ENCODE assay signal across 23 mouse cellular contexts in the genomic region with DNA sequence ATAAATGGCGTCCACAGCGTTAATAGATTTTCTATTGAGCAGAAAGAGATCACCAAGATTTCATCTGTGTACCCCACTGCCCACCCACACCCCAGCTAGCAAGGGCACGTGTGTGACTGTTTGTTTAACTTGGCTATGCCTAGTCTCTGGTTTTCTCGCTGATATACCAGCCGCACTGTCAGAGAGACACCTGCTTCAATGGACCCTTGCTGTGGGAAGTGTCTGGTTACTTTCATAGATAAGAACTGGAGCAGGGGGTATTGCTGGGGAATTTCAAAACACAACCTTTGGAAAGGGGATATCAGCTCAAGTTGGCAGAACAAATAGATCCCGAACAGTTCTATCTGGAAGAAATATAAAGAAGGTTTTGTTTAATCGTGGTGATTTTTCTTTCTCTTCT.
DNase-seq lines count a peak whose midpoint lies in the region; ATAC-seq lines count a peak whose summit lies in the region.
"Had no signal": no experiment of that assay in that cellular context is flagged by ENCODE, and none has a peak within 500 bp of the region (broad histone marks: within the 10 kb centered on the region; RNA-seq: fewer than 3 reads in every experiment).

No protein-coding gene starts in this region.

- H3K9ac ChIP-seq in heart, embryonic 11.5 days (ENCODE audit: low read depth, low read length), result no peak overlapping the region
- no peak overlapping the region for H3K9ac ChIP-seq in heart, embryonic 13.5 days
- no peak overlapping the region for H3K9ac ChIP-seq in heart, embryonic 15.5 days
- H3K9ac ChIP-seq: embryonic facial prominence, embryonic 12.5 days; forebrain, embryonic 13.5 days; forebrain, embryonic 15.5 days had no signal

- no peak overlapping the region for H3K4me2 ChIP-seq in heart, embryonic 11.5 days
- H3K4me2 ChIP-seq in heart, embryonic 13.5 days, result peak overlapping the region; percentile 33
- H3K4me2 ChIP-seq in heart, embryonic 15.5 days, result no peak overlapping the region
- H3K4me2 ChIP-seq: embryonic facial prominence, embryonic 12.5 days; forebrain, embryonic 13.5 days; forebrain, embryonic 15.5 days had no signal

- H3K36me3 ChIP-seq in heart, embryonic 11.5 days (ENCODE audit: control insufficient read depth, insufficient read depth, low read length), result no peaks in the 10 kb centered on the region
- no peaks in the 10 kb centered on the region for H3K36me3 ChIP-seq in heart, embryonic 13.5 days
- no peaks in the 10 kb centered on the region for H3K36me3 ChIP-seq in heart, embryonic 10.5 days
- H3K36me3 ChIP-seq in heart, embryonic 15.5 days, result no peaks in the 10 kb centered on the region
- H3K36me3 ChIP-seq: embryonic facial prominence, embryonic 10.5 days; embryonic facial prominence, embryonic 12.5 days; forebrain, embryonic 15.5 days; G1E had no signal

- no peaks in the 10 kb centered on the region for H3K27me3 ChIP-seq in heart, embryonic 11.5 days (ENCODE audit: control insufficient read depth, insufficient read depth, low read length)
- no peaks in the 10 kb centered on the region for H3K27me3 ChIP-seq in heart, embryonic 13.5 days (replicated peaks)
- no peaks in the 10 kb centered on the region for H3K27me3 ChIP-seq in heart, embryonic 10.5 days (ENCODE audit: insufficient read depth, poor library complexity, severe bottlenecking)
- no peaks in the 10 kb centered on the region for H3K27me3 ChIP-seq in heart, embryonic 15.5 days
- H3K27me3 ChIP-seq: embryonic facial prominence, embryonic 12.5 days; Patski had no signal

- peaks cover 14% of the 10 kb centered on the region for H3K4me1 ChIP-seq in heart, embryonic 11.5 days (ENCODE audit: control insufficient read depth, insufficient read depth, low read length)
- H3K4me1 ChIP-seq in heart, embryonic 13.5 days, result peaks cover 30% of the 10 kb centered on the region
- H3K4me1 ChIP-seq in heart, embryonic 10.5 days, result peaks cover 33% of the 10 kb centered on the region
- peaks cover 6% of the 10 kb centered on the region; the same call in 1 of the 2 replicates for H3K4me1 ChIP-seq in heart, embryonic 15.5 days (replicated peaks)
- H3K4me1 ChIP-seq: forebrain, embryonic 15.5 days had no signal

- peak; percentile 63 for ATAC-seq in heart, embryonic 11.5 days (replicated peaks; ENCODE audit: insufficient number of reproducible peaks, low FRiP score, low TSS enrichment)
- no peak for ATAC-seq in heart, embryonic 13.5 days (ENCODE audit: extremely low read depth, insufficient number of reproducible peaks, low FRiP score, low TSS enrichment)
- ATAC-seq in heart, embryonic 15.5 days (replicated peaks; ENCODE audit: insufficient number of reproducible peaks, insufficient read depth, low FRiP score, low read depth), result peak; percentile 58; the same call in 1 of the 2 replicates
- ATAC-seq: activated CD4-positive, CD25-positive, alpha-beta regulatory T cell, adult 4 months; CD4-positive, CD25-positive, alpha-beta regulatory T cell, adult 4 months; forebrain, embryonic 13.5 days; forebrain, embryonic 15.5 days; Patski had no signal

- intact Hi-C loops in heart, postnatal 10 days (cut with DNase I), result loop anchor here (10.0 kb wide), 1 partner anchor 660 kb away; the partner anchor contains the start of gene Cdh11

- H3K4me3 ChIP-seq in heart, embryonic 11.5 days (ENCODE audit: low read depth, low read length), result no peak overlapping the region
- no peak overlapping the region for H3K4me3 ChIP-seq in heart, embryonic 13.5 days
- no peak overlapping the region for H3K4me3 ChIP-seq in heart, embryonic 10.5 days
- H3K4me3 ChIP-seq in heart, embryonic 15.5 days, result no peak overlapping the region
- H3K4me3 ChIP-seq: embryonic facial prominence, embryonic 10.5 days; embryonic facial prominence, embryonic 12.5 days; forebrain, embryonic 13.5 days; forebrain, embryonic 15.5 days had no signal

- 21% methylated on average over 7 of the region's 7 CpGs for WGBS in heart, embryonic 11.5 days (ENCODE audit: insufficient replicate concordance)
- WGBS in heart, embryonic 13.5 days, result 19% methylated on average over 7 of the region's 7 CpGs
- 31% methylated on average over 7 of the region's 7 CpGs for WGBS in heart, embryonic 10.5 days
- WGBS in heart, embryonic 15.5 days, result 25% methylated on average over 7 of the region's 7 CpGs

- no peak overlapping the region for H3K27ac ChIP-seq in heart, embryonic 11.5 days (ENCODE audit: low read depth, low read length)
- H3K27ac ChIP-seq in heart, embryonic 13.5 days (replicated peaks), result peak overlapping the region; percentile 36; the same call in 1 of the 2 replicates
- H3K27ac ChIP-seq in heart, embryonic 10.5 days, result no peak overlapping the region
- H3K27ac ChIP-seq in heart, embryonic 15.5 days, result no peak overlapping the region
- H3K27ac ChIP-seq: embryonic facial prominence, embryonic 12.5 days; forebrain, embryonic 13.5 days; forebrain, embryonic 15.5 days had no signal

- no peak for DNase-seq in heart, postnatal 10 days
- DNase-seq in heart, embryonic 10.5 days (ENCODE audit: low spot score), result no peak
- DNase-seq in heart, adult 8-10 months (ENCODE audit: low spot score), result no peak
- DNase-seq: adrenal gland, adult 8-10 months; adrenal gland, postnatal 14 days; adrenal gland, postnatal 36 days; B cell, adult 2 months; cerebellum, adult 11-12 months; cerebellum, adult 2 months; cerebellum, adult 9-10 months; cerebellum, postnatal 10 days; cerebellum, postnatal 25 days had no signal

- H3K9me3 ChIP-seq in heart, embryonic 11.5 days (replicated peaks; ENCODE audit: control insufficient read depth, low read length), result no peaks in the 10 kb centered on the region
- H3K9me3 ChIP-seq in heart, embryonic 13.5 days, result no peaks in the 10 kb centered on the region
- H3K9me3 ChIP-seq in heart, embryonic 10.5 days, result no peaks in the 10 kb centered on the region
- no peaks in the 10 kb centered on the region for H3K9me3 ChIP-seq in heart, embryonic 15.5 days (replicated peaks)
- H3K9me3 ChIP-seq: embryonic facial prominence, embryonic 10.5 days; embryonic facial prominence, embryonic 12.5 days; forebrain, embryonic 13.5 days; forebrain, embryonic 15.5 days had no signal
